In the genomic region with DNA sequence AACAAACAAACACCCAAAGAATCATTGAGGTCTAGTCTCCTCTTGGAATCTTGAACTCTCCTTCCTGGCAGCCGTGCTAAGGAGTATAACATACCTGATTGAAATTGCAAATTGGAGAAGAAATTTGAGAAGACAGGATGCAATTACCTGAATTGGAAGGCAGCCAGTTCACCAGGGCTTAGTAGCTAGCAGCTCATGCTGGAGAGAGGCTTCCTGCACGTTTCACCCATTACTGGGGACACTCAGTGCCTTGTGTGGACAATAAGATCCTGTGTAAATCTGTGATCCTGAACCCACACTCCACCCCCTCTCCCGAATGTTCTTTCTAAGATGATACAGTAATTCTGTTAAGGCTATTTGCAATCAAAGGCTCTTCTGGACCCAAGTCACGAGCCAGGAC, we compare ENCODE assay signal across 24 mouse cellular contexts.
DNase-seq lines count a peak whose midpoint lies in the region; ATAC-seq and TF ChIP-seq lines count a peak whose summit lies in the region.
"Had no signal": no experiment of that assay in that cellular context is flagged by ENCODE, and none has a peak within 500 bp of the region (broad histone marks: within the 10 kb centered on the region; RNA-seq: fewer than 3 reads in every experiment).

No protein-coding gene starts in this region.

- 51% methylated on average over 4 of the region's 4 CpGs for WGBS in kidney, embryonic 14.5 days
- 38% methylated on average over 4 of the region's 4 CpGs for WGBS in embryonic facial prominence, embryonic 11.5 days
- 42% methylated on average over 4 of the region's 4 CpGs for WGBS in kidney, postnatal 0 days
- WGBS in midbrain, postnatal 0 days: 58% methylated on average over 4 of the region's 4 CpGs

- no peak overlapping the region for H3K9ac ChIP-seq in kidney, embryonic 14.5 days (ENCODE audit: low read depth, low read length)
- H3K9ac ChIP-seq in embryonic facial prominence, embryonic 11.5 days (replicated peaks; ENCODE audit: low read length): no peak overlapping the region
- H3K9ac ChIP-seq in kidney, postnatal 0 days (ENCODE audit: low read depth, low read length): no peak overlapping the region
- no peak overlapping the region for H3K9ac ChIP-seq in midbrain, postnatal 0 days (replicated peaks; ENCODE audit: low read length, poor library complexity, severe bottlenecking)
- H3K9ac ChIP-seq: heart, embryonic 12.5 days; hindbrain, embryonic 14.5 days; midbrain, embryonic 12.5 days; neural tube, embryonic 13.5 days had no signal

- no peak overlapping the region for H3K27ac ChIP-seq in kidney, embryonic 14.5 days (ENCODE audit: low read depth, low read length)
- no peak overlapping the region for H3K27ac ChIP-seq in embryonic facial prominence, embryonic 11.5 days (replicated peaks; ENCODE audit: low read depth, low read length)
- no peak overlapping the region for H3K27ac ChIP-seq in kidney, postnatal 0 days
- H3K27ac ChIP-seq in midbrain, postnatal 0 days (ENCODE audit: low read depth, low read length): no peak overlapping the region
- H3K27ac ChIP-seq: hindbrain, embryonic 14.5 days; midbrain, embryonic 12.5 days; neural tube, embryonic 13.5 days had no signal

- H3K4me3 ChIP-seq in kidney, embryonic 14.5 days (ENCODE audit: low read length): no peak overlapping the region
- H3K4me3 ChIP-seq in embryonic facial prominence, embryonic 11.5 days (ENCODE audit: low read depth, low read length): no peak overlapping the region
- no peak overlapping the region for H3K4me3 ChIP-seq in kidney, postnatal 0 days (replicated peaks; ENCODE audit: low read depth, low read length)
- no peak overlapping the region for H3K4me3 ChIP-seq in midbrain, postnatal 0 days (ENCODE audit: low read depth, low read length)
- H3K4me3 ChIP-seq: heart, embryonic 12.5 days; midbrain, embryonic 12.5 days; neural tube, embryonic 13.5 days had no signal

- H3K4me1 ChIP-seq in kidney, embryonic 14.5 days (ENCODE audit: control insufficient read depth, insufficient read depth, low read length): no peaks in the 10 kb centered on the region
- H3K4me1 ChIP-seq in embryonic facial prominence, embryonic 11.5 days (ENCODE audit: control insufficient read depth, insufficient read depth, low read length): no peaks in the 10 kb centered on the region
- H3K4me1 ChIP-seq in kidney, postnatal 0 days (replicated peaks; ENCODE audit: insufficient read depth, low read length): no peaks in the 10 kb centered on the region
- H3K4me1 ChIP-seq in midbrain, postnatal 0 days (ENCODE audit: insufficient read depth, low read length): no peaks in the 10 kb centered on the region
- H3K4me1 ChIP-seq: heart, embryonic 12.5 days; midbrain, embryonic 12.5 days had no signal

- H3K36me3 ChIP-seq in kidney, embryonic 14.5 days (ENCODE audit: control insufficient read depth, insufficient read depth, low read length): no peaks in the 10 kb centered on the region
- no peaks in the 10 kb centered on the region for H3K36me3 ChIP-seq in embryonic facial prominence, embryonic 11.5 days (replicated peaks; ENCODE audit: control insufficient read depth, insufficient read depth, low read depth, low read length)
- no peaks in the 10 kb centered on the region for H3K36me3 ChIP-seq in kidney, postnatal 0 days (ENCODE audit: insufficient read depth, low read length)
- H3K36me3 ChIP-seq in midbrain, postnatal 0 days (ENCODE audit: insufficient read depth, low read length): no peaks in the 10 kb centered on the region
- H3K36me3 ChIP-seq: heart, embryonic 12.5 days; midbrain, embryonic 12.5 days; neural tube, embryonic 13.5 days had no signal

- TF ChIP-seq CTCF in kidney, postnatal 0 days (IDR thresholded peaks at IDR 0.05; ENCODE audit: low read depth): no peak
- no peak for TF ChIP-seq CTCF in midbrain, postnatal 0 days (IDR thresholded peaks at IDR 0.05)

- H3K9me3 ChIP-seq in kidney, embryonic 14.5 days (ENCODE audit: control insufficient read depth, low read length): no peaks in the 10 kb centered on the region
- no peaks in the 10 kb centered on the region for H3K9me3 ChIP-seq in embryonic facial prominence, embryonic 11.5 days (replicated peaks; ENCODE audit: control insufficient read depth, low read length)
- no peaks in the 10 kb centered on the region for H3K9me3 ChIP-seq in kidney, postnatal 0 days (replicated peaks; ENCODE audit: low read length)
- 0 out of 2 replicates have a peak, but pooled peaks cover 2% of the 10 kb centered on the region for H3K9me3 ChIP-seq in midbrain, postnatal 0 days (ENCODE audit: low read length)
- H3K9me3 ChIP-seq: heart, embryonic 12.5 days; midbrain, embryonic 12.5 days; neural tube, embryonic 13.5 days had no signal

- no peak overlapping the region for H3K4me2 ChIP-seq in kidney, embryonic 14.5 days (replicated peaks; ENCODE audit: low read depth, low read length)
- no peak overlapping the region for H3K4me2 ChIP-seq in embryonic facial prominence, embryonic 11.5 days (ENCODE audit: low read depth, low read length)
- no peak overlapping the region for H3K4me2 ChIP-seq in kidney, postnatal 0 days (ENCODE audit: low read length)
- no peak overlapping the region for H3K4me2 ChIP-seq in midbrain, postnatal 0 days (ENCODE audit: low read depth, low read length, poor library complexity, severe bottlenecking)
- H3K4me2 ChIP-seq: heart, embryonic 12.5 days; hindbrain, embryonic 14.5 days; liver, embryonic 11.5 days; midbrain, embryonic 12.5 days; neural tube, embryonic 13.5 days had no signal

- H3K27me3 ChIP-seq in kidney, embryonic 14.5 days (ENCODE audit: control insufficient read depth, insufficient read depth, low read length): no peaks in the 10 kb centered on the region
- no peaks in the 10 kb centered on the region for H3K27me3 ChIP-seq in embryonic facial prominence, embryonic 11.5 days (ENCODE audit: control insufficient read depth, insufficient read depth, low read length)
- H3K27me3 ChIP-seq in kidney, postnatal 0 days (ENCODE audit: insufficient read depth, low read length): no peaks in the 10 kb centered on the region
- no peaks in the 10 kb centered on the region for H3K27me3 ChIP-seq in midbrain, postnatal 0 days (ENCODE audit: insufficient read depth, low read length)
- H3K27me3 ChIP-seq: heart, embryonic 12.5 days; midbrain, embryonic 12.5 days; neural tube, embryonic 13.5 days; Patski had no signal

- DNase-seq in kidney, adult 8-10 months: peak; percentile 10 to 13
- DNase-seq in embryonic facial prominence, embryonic 11.5 days (ENCODE audit: low spot score): peak; percentile 58
- peak; percentile 34 for DNase-seq in kidney, postnatal 0 days (ENCODE audit: low spot score)
- DNase-seq in kidney, postnatal 4 days: peak; percentile 11 to 39
- no peak for DNase-seq in midbrain, postnatal 0 days (ENCODE audit: low spot score)
- DNase-seq in spleen, adult 12 weeks (ENCODE audit: low spot score): no peak
- DNase-seq: adrenal gland, postnatal 10 days; cerebellum, adult 11 months; cerebellum, adult 9-10 months; gastrocnemius, postnatal 25 days; heart, adult 11 months; heart, postnatal 4 days; layer of hippocampus, postnatal 36 days; lung, postnatal 36 days; right cerebral cortex, postnatal 4 days had no signal

- no peak for ATAC-seq in kidney, embryonic 14.5 days (ENCODE audit: low FRiP score, low TSS enrichment)
- ATAC-seq in embryonic facial prominence, embryonic 11.5 days (replicated peaks; ENCODE audit: insufficient number of reproducible peaks, low FRiP score, low TSS enrichment, low read depth): no peak
- ATAC-seq in kidney, postnatal 0 days (replicated peaks; ENCODE audit: low FRiP score, low read depth): 0 out of 2 replicates have a peak, but pooled peaks have one; percentile 29
- no peak for ATAC-seq in midbrain, postnatal 0 days (ENCODE audit: low FRiP score)
- ATAC-seq: forebrain, embryonic 14.5 days; inflammation-experienced regulatory T-cells, adult 6 months; Patski had no signal

Comparison
In these comparisons a context has a peak if more than half of its experiments do, and no peak if none do; other contexts are left out.
1. DNase-seq: peak in kidney, adult 8-10 months (2 of 2), embryonic facial prominence, embryonic 11.5 days (single experiment), kidney, postnatal 0 days (single experiment) and kidney, postnatal 4 days (2 of 2); none in midbrain, postnatal 0 days (single experiment) and spleen, adult 12 weeks (single experiment).